Comparison of ENCODE assay signal across 14 mouse cellular contexts in the genomic region with DNA sequence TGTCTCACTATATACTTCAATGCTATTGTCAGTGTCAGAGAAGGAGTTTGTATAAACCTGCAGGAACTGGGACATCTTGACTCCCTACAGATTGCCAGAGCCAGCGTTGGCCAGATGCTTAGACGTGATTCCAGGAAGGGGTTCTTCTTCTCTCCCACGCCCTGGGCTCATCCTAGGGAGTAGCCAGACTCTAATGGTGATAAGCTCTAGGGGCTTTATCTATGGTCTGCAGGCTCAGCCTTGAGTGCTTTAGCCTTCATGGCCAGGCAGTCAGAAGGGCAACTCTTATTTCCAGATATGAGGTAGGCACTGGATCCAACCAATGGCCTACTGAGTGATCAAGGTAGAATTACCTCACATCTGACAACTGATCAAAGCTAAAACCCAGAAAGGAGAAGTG. TPM values are rescaled to one million over a fixed set of nuclear protein-coding genes. Genes with fewer than 3 reads are reported as not detected.
DNase-seq lines count a peak whose midpoint lies in the region; ATAC-seq and TF ChIP-seq lines count a peak whose summit lies in the region.
"Had no signal": no experiment of that assay in that cellular context is flagged by ENCODE, and none has a peak within 500 bp of the region (broad histone marks: within the 10 kb centered on the region; RNA-seq: fewer than 3 reads in every experiment).

No protein-coding gene starts in this region.

- no peaks in the 10 kb centered on the region for H3K4me1 ChIP-seq in heart, embryonic 10.5 days
- H3K4me1 ChIP-seq in G1E (ENCODE audit: insufficient read depth, low read depth, low read length), result peaks cover 43% of the 10 kb centered on the region
- H3K4me1 ChIP-seq: hindbrain, embryonic 15.5 days; limb, embryonic 15.5 days had no signal

- 56% methylated on average over 3 of the region's 3 CpGs for WGBS in heart, embryonic 10.5 days

- H3K27ac ChIP-seq in heart, embryonic 10.5 days, result no peak overlapping the region
- H3K27ac ChIP-seq: hindbrain, embryonic 15.5 days; limb, embryonic 15.5 days had no signal

- intact Hi-C loops in heart, postnatal 10 days (cut with DNase I), result no loop called here
- intact Hi-C loops in left cerebral cortex, postnatal 10 days (cut with DNase I), result no loop called here

- no peaks in the 10 kb centered on the region for H3K9me3 ChIP-seq in heart, embryonic 10.5 days
- no peaks in the 10 kb centered on the region for H3K9me3 ChIP-seq in G1E (replicated peaks)
- H3K9me3 ChIP-seq: hindbrain, embryonic 15.5 days; limb, embryonic 15.5 days; megakaryocyte, embryonic 14.5 days had no signal

- H3K4me3 ChIP-seq in heart, embryonic 10.5 days, result no peak overlapping the region
- no peak overlapping the region; the same call in 1 of the 2 replicates for H3K4me3 ChIP-seq in G1E (ENCODE audit: low read depth, low read length)
- H3K4me3 ChIP-seq: hindbrain, embryonic 15.5 days; limb, embryonic 15.5 days; megakaryocyte, embryonic 14.5 days had no signal

- DNase-seq in heart, embryonic 10.5 days (ENCODE audit: low spot score), result peak; percentile 90
- DNase-seq in heart, postnatal 10 days, result no peak
- peak; percentile 45 for DNase-seq in G1E (ENCODE audit: low spot score)
- no peak for DNase-seq in left cerebral cortex, postnatal 10 days (ENCODE audit: extremely low spot score in 1 of 2, low spot score in 2 of 2)
- DNase-seq in frontal cortex, postnatal 36 days (ENCODE audit: low spot score in 2 of 2), result no peak
- DNase-seq: cerebellum, postnatal 14 days; kidney, postnatal 10 days had no signal

- TF ChIP-seq CTCF in G1E (IDR thresholded peaks at IDR 0.05; ENCODE audit: low read depth, low read length), result no peak

- no peaks in the 10 kb centered on the region for H3K27me3 ChIP-seq in heart, embryonic 10.5 days (ENCODE audit: insufficient read depth, poor library complexity, severe bottlenecking)
- no peaks in the 10 kb centered on the region for H3K27me3 ChIP-seq in G1E (ENCODE audit: insufficient read depth, low read length)

- peaks cover 13% of the 10 kb centered on the region for H3K36me3 ChIP-seq in heart, embryonic 10.5 days
- H3K36me3 ChIP-seq in G1E (replicated peaks), result peaks cover 11% of the 10 kb centered on the region
- H3K36me3 ChIP-seq: hindbrain, embryonic 15.5 days; limb, embryonic 15.5 days had no signal

- ATAC-seq in G1E (ENCODE audit: extremely low read depth, insufficient number of reproducible peaks, low FRiP score, poor library complexity, severe bottlenecking), result peak; percentile 98
- ATAC-seq in erythroid progenitor cell, adult 5-6 weeks (replicated peaks; ENCODE audit: low FRiP score, poor library complexity, severe bottlenecking), result peak; percentile 93
- ATAC-seq in megakaryocyte progenitor cell, adult 5-6 weeks (replicated peaks; ENCODE audit: poor library complexity), result peak; percentile 98
- ATAC-seq in granulocyte monocyte progenitor cell, adult 5-6 weeks (replicated peaks; ENCODE audit: poor library complexity, severe bottlenecking), result no peak
- ATAC-seq: activated CD4-positive, CD25-positive, alpha-beta regulatory T cell, adult 4 months had no signal

RNA-seq across cellular contexts. Expression of a gene that starts 2.5 kb away (rescaled TPM):
- 143 and 161 TPM in 2 replicates for polyA plus RNA-seq in heart, embryonic 10.5 days (2016; fragmentation: Nextera tagmentation; extraction: Ambion mirVana)
- 100 to 1,000 TPM in 1 of 2 experiments, 10 to 100 TPM in 1; 69.5 to 152 TPM for total RNA-seq in heart, postnatal 10 days (2021)
- 9.0 and 131 TPM in 2 replicates for total RNA-seq in G1E (2014; fragmentation: Nextera tagmentation)
- 0.87 and 1.1 TPM in 2 replicates for total RNA-seq in G1E (2017)
- polyA plus RNA-seq in G1E (2012), result 0.30 and 0.57 TPM in 2 replicates
- 2,632 and 2,832 TPM in 2 replicates for total RNA-seq in erythroid progenitor cell, adult 5-6 weeks (2015; ENCODE audit: low replicate concordance)
- 1,921 and 2,180 TPM in 2 replicates for total RNA-seq in erythroid progenitor cell, adult 5-6 weeks (2017; ENCODE audit: low replicate concordance)
- total RNA-seq in megakaryocyte progenitor cell, adult 5-6 weeks (2015), result 0.22 and 0.59 TPM in 2 replicates
- 0.27 and 0.37 TPM in 2 replicates for total RNA-seq in megakaryocyte progenitor cell, adult 5-6 weeks (2017)
- total RNA-seq in granulocyte monocyte progenitor cell, adult 5-6 weeks (2014; fragmentation: Nextera tagmentation), result not detected in 2 replicates
- total RNA-seq in granulocyte monocyte progenitor cell, adult 5-6 weeks (2017), result not detected in 2 replicates
- 10 to 100 TPM in 1 of 2 experiments, 1 to 10 TPM in 1; 7.6 to 13.8 TPM for total RNA-seq in left cerebral cortex, postnatal 10 days (2021)

RNA-seq across cellular contexts. Expression of a gene that starts 38.4 kb away (rescaled TPM):
- 10.1 and 13.2 TPM in 2 replicates for polyA plus RNA-seq in heart, embryonic 10.5 days (2016; fragmentation: Nextera tagmentation; extraction: Ambion mirVana)
- 1 to 10 TPM; 2.5 to 2.7 TPM for total RNA-seq in heart, postnatal 10 days (2021)
- total RNA-seq in G1E (2014; fragmentation: Nextera tagmentation) (10.0 and 19.6 TPM in 2 replicates), G1E (2017) (4.9 and 5.0 TPM in 2 replicates)
- 0.28 and 0.51 TPM in 2 replicates for polyA plus RNA-seq in G1E (2012)
- 20.2 and 33.5 TPM in 2 replicates for total RNA-seq in erythroid progenitor cell, adult 5-6 weeks (2015; ENCODE audit: low replicate concordance)
- total RNA-seq in erythroid progenitor cell, adult 5-6 weeks (2017; ENCODE audit: low replicate concordance), result 17.7 and 21.8 TPM in 2 replicates
- 7.5 and 10.8 TPM in 2 replicates for total RNA-seq in megakaryocyte progenitor cell, adult 5-6 weeks (2015)
- total RNA-seq in megakaryocyte progenitor cell, adult 5-6 weeks (2017), result 4.0 and 4.5 TPM in 2 replicates
- 10.5 and 11.6 TPM in 2 replicates for total RNA-seq in granulocyte monocyte progenitor cell, adult 5-6 weeks (2014; fragmentation: Nextera tagmentation)
- 2.9 and 9.0 TPM in 2 replicates for total RNA-seq in granulocyte monocyte progenitor cell, adult 5-6 weeks (2017)
- 1 to 10 TPM; 3.6 TPM for total RNA-seq in left cerebral cortex, postnatal 10 days (2021)

RNA-seq across cellular contexts. Expression of a gene that starts 40.0 kb away (rescaled TPM):
- polyA plus RNA-seq in heart, embryonic 10.5 days (2016; fragmentation: Nextera tagmentation; extraction: Ambion mirVana), result 22.1 and 28.4 TPM in 2 replicates
- 1 to 10 TPM; 5.0 to 6.9 TPM for total RNA-seq in heart, postnatal 10 days (2021)
- total RNA-seq in G1E (2014; fragmentation: Nextera tagmentation) (21.0 and 22.8 TPM in 2 replicates), G1E (2017) (7.7 and 8.0 TPM in 2 replicates)
- polyA plus RNA-seq in G1E (2012), result 1.2 and 1.3 TPM in 2 replicates
- 15.1 and 25.2 TPM in 2 replicates for total RNA-seq in erythroid progenitor cell, adult 5-6 weeks (2015; ENCODE audit: low replicate concordance)
- total RNA-seq in erythroid progenitor cell, adult 5-6 weeks (2017; ENCODE audit: low replicate concordance), result 12.0 and 18.1 TPM in 2 replicates
- total RNA-seq in megakaryocyte progenitor cell, adult 5-6 weeks (2015), result 8.4 and 12.2 TPM in 2 replicates
- total RNA-seq in megakaryocyte progenitor cell, adult 5-6 weeks (2017), result 6.0 and 8.1 TPM in 2 replicates
- total RNA-seq in granulocyte monocyte progenitor cell, adult 5-6 weeks (2014; fragmentation: Nextera tagmentation), result 21.4 and 25.4 TPM in 2 replicates
- total RNA-seq in granulocyte monocyte progenitor cell, adult 5-6 weeks (2017), result 6.3 and 7.5 TPM in 2 replicates
- 10 to 100 TPM; 16.6 to 16.9 TPM for total RNA-seq in left cerebral cortex, postnatal 10 days (2021)

Comparison
In these comparisons a context has a peak if more than half of its experiments do, and no peak if none do; other contexts are left out.
1. DNase-seq: peak in heart, embryonic 10.5 days (single experiment) and G1E (single experiment); none in heart, postnatal 10 days (0 of 2), left cerebral cortex, postnatal 10 days (0 of 2) and frontal cortex, postnatal 36 days (0 of 2).
2. RNA of a gene that starts 2.5 kb away (total RNA-seq): 1,921 to 2,832 TPM in erythroid progenitor cell, adult 5-6 weeks; 69.5 to 152 TPM in heart, postnatal 10 days, 0.87 to 131 TPM in G1E, 7.6 to 13.8 TPM in left cerebral cortex, postnatal 10 days, 0.22 to 0.59 TPM in megakaryocyte progenitor cell, adult 5-6 weeks and not detected in granulocyte monocyte progenitor cell, adult 5-6 weeks; every median in the first group is over 10 times any median in the second.